In the genomic region with DNA sequence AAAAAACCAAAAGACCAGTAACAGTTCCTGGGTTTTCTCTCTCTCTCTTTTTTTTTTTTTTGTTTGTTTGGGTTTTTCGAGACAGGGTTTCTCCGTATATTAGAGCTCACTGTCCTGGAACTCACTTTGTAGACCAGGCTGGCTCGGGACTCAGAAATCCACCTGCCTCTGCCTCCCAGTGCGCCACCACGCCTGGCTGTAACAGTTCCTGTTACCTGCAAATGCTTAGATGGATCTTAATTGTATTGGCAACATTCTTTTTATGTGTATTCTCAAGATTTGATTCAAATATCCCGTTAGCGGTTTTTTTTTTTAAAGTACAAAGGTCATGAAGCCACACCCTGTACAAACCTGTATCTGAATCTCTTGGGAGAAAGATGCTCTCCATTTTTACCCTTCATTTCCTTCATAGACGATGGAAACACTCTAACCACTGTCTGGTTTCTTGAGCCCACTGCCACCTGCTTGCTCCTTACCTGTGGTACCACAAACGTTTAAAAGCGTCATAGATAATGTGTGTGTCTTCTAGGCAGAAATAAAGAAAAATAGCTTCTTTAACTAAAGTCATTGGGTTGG, we compare ENCODE assay signal across 8 mouse cellular contexts. TPM values are rescaled to one million over a fixed set of nuclear protein-coding genes. Genes with fewer than 3 reads are reported as not detected.
DNase-seq lines count a peak whose midpoint lies in the region; ATAC-seq and TF ChIP-seq lines count a peak whose summit lies in the region.

No protein-coding gene starts in this region.

- H3K4me3 ChIP-seq in E14TG2a.4 (replicated peaks; ENCODE audit: low read length) = peak overlapping the region; percentile 100
- peak overlapping the region; percentile 95 for H3K4me3 ChIP-seq in forebrain, postnatal 0 days (ENCODE audit: low read depth, low read length)
- peak overlapping the region; percentile 98 for H3K4me3 ChIP-seq in liver, embryonic 15.5 days (replicated peaks)
- no peak overlapping the region for H3K4me3 ChIP-seq in thymus, adult 2 months (ENCODE audit: control insufficient read depth, insufficient read depth, low read length)

- peaks cover 68% of the 10 kb centered on the region for H3K4me1 ChIP-seq in E14TG2a.4 (replicated peaks; ENCODE audit: low read depth, low read length)
- peaks cover 6% of the 10 kb centered on the region; the same call in 1 of the 2 replicates for H3K4me1 ChIP-seq in forebrain, postnatal 0 days (ENCODE audit: insufficient read depth)
- H3K4me1 ChIP-seq in liver, embryonic 15.5 days (replicated peaks) = peaks cover 45% of the 10 kb centered on the region
- peaks cover 4% of the 10 kb centered on the region; the same call in 1 of the 2 replicates for H3K4me1 ChIP-seq in thymus, adult 2 months (replicated peaks; ENCODE audit: control insufficient read depth, insufficient read depth, low read length)

- H3K9ac ChIP-seq in forebrain, postnatal 0 days = peak overlapping the region; percentile 19
- peak overlapping the region; percentile 97 for H3K9ac ChIP-seq in liver, embryonic 15.5 days

- 0 out of 2 replicates have a peak overlapping the region, but pooled peaks have one; percentile 63 for H3K27ac ChIP-seq in forebrain, postnatal 0 days (ENCODE audit: low read depth, low read length)
- H3K27ac ChIP-seq in liver, embryonic 15.5 days (replicated peaks) = peak overlapping the region; percentile 94
- H3K27ac ChIP-seq in thymus, adult 2 months (ENCODE audit: control insufficient read depth, insufficient read depth, low read length) = no peak overlapping the region

- peak; percentile 69 for DNase-seq in heart, adult 11 months
- no peak for DNase-seq in heart, postnatal 25 days (ENCODE audit: low spot score)
- DNase-seq in forebrain, postnatal 0 days = no peak
- DNase-seq in urinary bladder, adult 18-20 months (ENCODE audit: low spot score in 2 of 2) = no peak
- DNase-seq in thymus, adult 2 months = no peak
- DNase-seq in gastrocnemius, postnatal 25 days = no peak

- intact Hi-C loops in heart, postnatal 25 days (cut with DNase I) = no loop called here

- peak overlapping the region; percentile 58 for H3K4me2 ChIP-seq in forebrain, postnatal 0 days (ENCODE audit: low read depth)
- peak overlapping the region; percentile 73 for H3K4me2 ChIP-seq in liver, embryonic 15.5 days

- H3K36me3 ChIP-seq in E14TG2a.4 (ENCODE audit: insufficient read depth, low read length) = peaks cover 72% of the 10 kb centered on the region
- peaks cover 32% of the 10 kb centered on the region for H3K36me3 ChIP-seq in forebrain, postnatal 0 days (ENCODE audit: insufficient read depth)
- H3K36me3 ChIP-seq in liver, embryonic 15.5 days (replicated peaks) = peaks cover 51% of the 10 kb centered on the region
- H3K36me3 ChIP-seq in thymus, adult 2 months (ENCODE audit: control insufficient read depth, insufficient read depth, low read length) = peaks cover 37% of the 10 kb centered on the region

- no peak for TF ChIP-seq CTCF in E14TG2a.4 (conservative IDR thresholded peaks at IDR 0.05; ENCODE audit: low read length)
- no peak for TF ChIP-seq CTCF in forebrain, postnatal 0 days (IDR thresholded peaks at IDR 0.05; ENCODE audit: low read depth)
- TF ChIP-seq CTCF in thymus, adult 2 months (IDR thresholded peaks at IDR 0.05; ENCODE audit: borderline replicate concordance, control insufficient read depth, extremely low read depth, insufficient read depth, low read length, poor library complexity) = no peak

- TF ChIP-seq POLR2A in thymus, adult 2 months (IDR thresholded peaks at IDR 0.05; ENCODE audit: control insufficient read depth, extremely low read depth, insufficient read depth, low read length, poor library complexity) = no peak

- WGBS in forebrain, postnatal 0 days = 50% methylated on average over 10 of the region's 10 CpGs
- 44% methylated on average over 10 of the region's 10 CpGs for WGBS in liver, embryonic 15.5 days (ENCODE audit: insufficient replicate concordance)
- 58% methylated on average over 10 of the region's 10 CpGs for WGBS in thymus, adult 2 months

- H3K27me3 ChIP-seq in E14TG2a.4 (ENCODE audit: insufficient read depth, low read length) = no peaks in the 10 kb centered on the region
- H3K27me3 ChIP-seq in forebrain, postnatal 0 days (ENCODE audit: insufficient read depth, low read length) = no peaks in the 10 kb centered on the region
- H3K27me3 ChIP-seq in liver, embryonic 15.5 days = no peaks in the 10 kb centered on the region
- no peaks in the 10 kb centered on the region for H3K27me3 ChIP-seq in thymus, adult 2 months (ENCODE audit: control insufficient read depth, insufficient read depth, low read length)

- H3K9me3 ChIP-seq in E14TG2a.4 (ENCODE audit: low read length) = no peaks in the 10 kb centered on the region
- H3K9me3 ChIP-seq in forebrain, postnatal 0 days (ENCODE audit: low read length) = no peaks in the 10 kb centered on the region
- no peaks in the 10 kb centered on the region for H3K9me3 ChIP-seq in liver, embryonic 15.5 days (replicated peaks)

- ATAC-seq in forebrain, postnatal 0 days = no peak
- no peak for ATAC-seq in liver, embryonic 15.5 days (ENCODE audit: insufficient read depth)

RNA-seq across cellular contexts. Expression of a gene that starts 1.0 kb away (rescaled TPM):
- total RNA-seq in heart, postnatal 25 days (2021) = 10 to 100 TPM in 1 of 2 experiments, 1 to 10 TPM in 1; 9.7 to 11.4 TPM
- 22.3 and 23.7 TPM in 2 replicates for total RNA-seq in forebrain, postnatal 0 days (2014; rRNA removed)
- 9.9 and 15.6 TPM in 2 replicates for polyA plus RNA-seq in forebrain, postnatal 0 days (2015; fragmentation: Nextera tagmentation; extraction: Ambion mirVana)
- 8.7 and 10.1 TPM in 2 replicates for polyA plus RNA-seq in liver, embryonic 15.5 days (2015; fragmentation: Nextera tagmentation; extraction: Ambion mirVana)
- polyA plus RNA-seq in thymus, adult 2 months (2012; rRNA removed) = 6.1 and 7.1 TPM in 2 replicates
- total RNA-seq in gastrocnemius, postnatal 25 days (2021) = 1 to 10 TPM; 9.3 to 9.6 TPM

RNA-seq across cellular contexts. Expression of a gene that starts 6.6 kb away (rescaled TPM):
- 100 to 1,000 TPM; 504 to 557 TPM for total RNA-seq in heart, postnatal 25 days (2021)
- total RNA-seq in forebrain, postnatal 0 days (2014; rRNA removed) = 576 and 901 TPM in 2 replicates
- polyA plus RNA-seq in forebrain, postnatal 0 days (2015; fragmentation: Nextera tagmentation; extraction: Ambion mirVana) = 584 and 740 TPM in 2 replicates
- polyA plus RNA-seq in liver, embryonic 15.5 days (2015; fragmentation: Nextera tagmentation; extraction: Ambion mirVana) = 281 and 346 TPM in 2 replicates
- polyA plus RNA-seq in thymus, adult 2 months (2012; rRNA removed) = 151 and 184 TPM in 2 replicates
- 100 to 1,000 TPM; 523 to 572 TPM for total RNA-seq in gastrocnemius, postnatal 25 days (2021)

RNA-seq across cellular contexts. Expression of a gene that starts 38.1 kb away (rescaled TPM):
- total RNA-seq in heart, postnatal 25 days (2021) = 1 to 10 TPM; 6.0 to 6.4 TPM
- total RNA-seq in forebrain, postnatal 0 days (2014; rRNA removed) = 9.4 and 10.0 TPM in 2 replicates
- 6.5 and 7.3 TPM in 2 replicates for polyA plus RNA-seq in forebrain, postnatal 0 days (2015; fragmentation: Nextera tagmentation; extraction: Ambion mirVana)
- 3.5 and 3.9 TPM in 2 replicates for polyA plus RNA-seq in liver, embryonic 15.5 days (2015; fragmentation: Nextera tagmentation; extraction: Ambion mirVana)
- polyA plus RNA-seq in thymus, adult 2 months (2012; rRNA removed) = 17.4 and 19.3 TPM in 2 replicates
- total RNA-seq in gastrocnemius, postnatal 25 days (2021) = 1 to 10 TPM; 4.1 to 5.7 TPM

RNA-seq across cellular contexts. Expression of a gene that starts 56.8 kb away (rescaled TPM):
- 10 to 100 TPM; 49.3 to 56.8 TPM for total RNA-seq in heart, postnatal 25 days (2021)
- total RNA-seq in forebrain, postnatal 0 days (2014; rRNA removed) = 92.8 and 106 TPM in 2 replicates
- polyA plus RNA-seq in forebrain, postnatal 0 days (2015; fragmentation: Nextera tagmentation; extraction: Ambion mirVana) = 231 and 236 TPM in 2 replicates
- 85.2 and 93.7 TPM in 2 replicates for polyA plus RNA-seq in liver, embryonic 15.5 days (2015; fragmentation: Nextera tagmentation; extraction: Ambion mirVana)
- 17.0 and 18.9 TPM in 2 replicates for polyA plus RNA-seq in thymus, adult 2 months (2012; rRNA removed)
- 10 to 100 TPM; 47.0 to 50.1 TPM for total RNA-seq in gastrocnemius, postnatal 25 days (2021)
